Mouse (Mus musculus) spleen, adult 12 weeks (tissue): ENCODE data around the gene Adra2b.

Experiments used
- DNase-seq: peaks from one replicate; pipeline ENCODE4 v3.0.0; 2022; ENCODE audit warnings: low spot score

The Adra2b gene

GRCm38 (mm10) chr2:127383881-127384280 lies 20.9 kb downstream of the Adra2b start:
- DNase-seq, result no peak

- DNase-seq, result no peak
Observed at GRCm38 (mm10) chr2:127387521-127387920, 24.5 kb downstream of the Adra2b start.

GRCm38 (mm10) chr2:127390352-127390751 lies 27.3 kb downstream of the Adra2b start:
- no peak for DNase-seq

- DNase-seq, result no peak
Observed at GRCm38 (mm10) chr2:127390846-127391245, 27.8 kb downstream of the Adra2b start.

- no peak for DNase-seq
Observed at GRCm38 (mm10) chr2:127391323-127391722, 28.3 kb downstream of the Adra2b start.

GRCm38 (mm10) chr2:127394606-127395161 lies 31.7 kb downstream of the Adra2b start:
- DNase-seq, result no peak

GRCm38 (mm10) chr2:127398738-127399137 lies 35.7 kb downstream of the Adra2b start:
- no peak for DNase-seq

GRCm38 (mm10) chr2:127411126-127411525 lies 48.1 kb downstream of the Adra2b start:
- DNase-seq, result no peak

- no peak for DNase-seq
Observed at GRCm38 (mm10) chr2:127415806-127416205, 52.8 kb downstream of the Adra2b start.

- DNase-seq, result no peak
Observed at GRCm38 (mm10) chr2:127416706-127417105, 53.7 kb downstream of the Adra2b start.
